ENCODE assay signal across 24 mouse cellular contexts in the genomic region with DNA sequence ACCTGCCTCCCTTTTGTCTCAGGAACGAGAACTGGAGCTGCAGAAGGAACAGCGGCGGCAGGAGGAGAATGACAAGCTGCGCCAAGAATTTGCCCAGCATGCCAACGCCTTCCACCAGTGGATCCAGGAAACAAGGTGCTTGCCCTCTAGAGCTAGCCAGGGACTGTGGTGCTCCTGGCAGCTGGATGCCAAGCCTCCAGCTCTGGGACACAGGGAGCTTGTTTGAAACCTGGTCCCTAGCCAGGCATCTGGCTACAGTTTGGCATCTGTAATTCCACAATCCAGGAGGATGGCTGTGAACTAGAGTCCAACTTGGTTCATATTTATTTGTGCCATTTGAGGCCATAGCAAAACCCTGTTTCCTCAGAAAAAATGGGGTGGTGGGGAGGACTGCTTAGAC. TPM values are rescaled to one million over a fixed set of nuclear protein-coding genes. Genes with fewer than 3 reads are reported as not detected.
DNase-seq lines count a peak whose midpoint lies in the region; ATAC-seq and TF ChIP-seq lines count a peak whose summit lies in the region.
"Had no signal": no experiment of that assay in that cellular context is flagged by ENCODE, and none has a peak within 500 bp of the region (broad histone marks: within the 10 kb centered on the region; RNA-seq: fewer than 3 reads in every experiment).

No protein-coding gene starts in this region.

- DNase-seq in adrenal gland, postnatal 10 days, result peak; percentile 36
- no peak for DNase-seq in adrenal gland, adult 2 months
- peak; percentile 45 for DNase-seq in liver, adult 2 months (ENCODE audit: extremely low read depth, low read depth, low spot score)
- DNase-seq in liver, embryonic 11.5 days (ENCODE audit: low spot score), result no peak
- DNase-seq in fat pad, adult 2 months (ENCODE audit: extremely low read depth, low read depth, low spot score), result peak; percentile 66
- DNase-seq in right cerebral cortex, adult 2 months (ENCODE audit: low spot score in 2 of 2), result no peak
- DNase-seq: adrenal gland, postnatal 14 days; adrenal gland, postnatal 36 days; B cell, adult 2 months; cerebellum, adult 11-12 months; cerebellum, adult 2 months; cerebellum, adult 9-10 months; cerebellum, postnatal 10 days; cerebellum, postnatal 25 days; forebrain, postnatal 0 days had no signal

- no peaks in the 10 kb centered on the region for H3K4me1 ChIP-seq in liver, adult 2 months (ENCODE audit: control insufficient read depth, insufficient read depth, low read length)
- no peaks in the 10 kb centered on the region for H3K4me1 ChIP-seq in liver, embryonic 11.5 days (replicated peaks; ENCODE audit: control insufficient read depth, insufficient read depth, low read length)
- H3K4me1 ChIP-seq: embryonic facial prominence, embryonic 10.5 days; embryonic facial prominence, embryonic 12.5 days; forebrain, embryonic 13.5 days; forebrain, embryonic 15.5 days had no signal

- H3K27ac ChIP-seq in liver, adult 2 months (replicated peaks; ENCODE audit: insufficient read depth, low read depth, low read length), result no peak overlapping the region
- H3K27ac ChIP-seq in liver, embryonic 11.5 days (ENCODE audit: low read depth, low read length), result no peak overlapping the region
- H3K27ac ChIP-seq: embryonic facial prominence, embryonic 10.5 days; embryonic facial prominence, embryonic 12.5 days; forebrain, embryonic 13.5 days; forebrain, embryonic 15.5 days had no signal

- no peaks in the 10 kb centered on the region for H3K27me3 ChIP-seq in liver, adult 2 months (ENCODE audit: control insufficient read depth, insufficient read depth, low read length)
- H3K27me3 ChIP-seq in liver, embryonic 11.5 days (replicated peaks; ENCODE audit: control insufficient read depth, insufficient read depth, low read length), result no peaks in the 10 kb centered on the region
- H3K27me3 ChIP-seq: CH12.LX; embryonic facial prominence, embryonic 12.5 days; forebrain, embryonic 13.5 days; forebrain, embryonic 15.5 days; Patski had no signal

- TF ChIP-seq POLR2A in liver, adult 2 months (IDR thresholded peaks at IDR 0.05; ENCODE audit: extremely low read depth, insufficient read depth, low read length), result no peak

- H3K9ac ChIP-seq in liver, adult 2 months (ENCODE audit: low read depth, low read length), result no peak overlapping the region
- H3K9ac ChIP-seq in liver, embryonic 11.5 days (ENCODE audit: low read depth, low read length), result no peak overlapping the region
- H3K9ac ChIP-seq: embryonic facial prominence, embryonic 12.5 days; forebrain, embryonic 13.5 days; forebrain, embryonic 15.5 days; forebrain, postnatal 0 days had no signal

- no peaks in the 10 kb centered on the region for H3K79me2 ChIP-seq in liver, adult 2 months (ENCODE audit: control insufficient read depth, insufficient read depth, low read length)

- ATAC-seq in liver, embryonic 11.5 days (replicated peaks; ENCODE audit: low FRiP score), result no peak
- ATAC-seq: activated CD4-positive, CD25-positive, alpha-beta regulatory T cell, adult 4 months; CD4-positive, CD25-positive, alpha-beta regulatory T cell, adult 4 months; forebrain, embryonic 13.5 days; forebrain, embryonic 15.5 days; forebrain, postnatal 0 days; Patski had no signal

- H3K36me3 ChIP-seq in liver, adult 2 months (ENCODE audit: control insufficient read depth, insufficient read depth, low read length), result peaks cover 72% of the 10 kb centered on the region
- peaks cover 34% of the 10 kb centered on the region for H3K36me3 ChIP-seq in liver, embryonic 11.5 days (ENCODE audit: control insufficient read depth, insufficient read depth, low read length)

- no peak for TF ChIP-seq CTCF in liver, adult 2 months (IDR thresholded peaks at IDR 0.05; ENCODE audit: low read depth, low read length)

- no peak overlapping the region for H3K4me3 ChIP-seq in liver, adult 2 months (ENCODE audit: insufficient read depth, low read depth, low read length)
- no peak overlapping the region for H3K4me3 ChIP-seq in liver, embryonic 11.5 days (ENCODE audit: low read depth, low read length)
- H3K4me3 ChIP-seq: embryonic facial prominence, embryonic 10.5 days; embryonic facial prominence, embryonic 12.5 days; forebrain, embryonic 13.5 days; forebrain, embryonic 15.5 days had no signal

- no peaks in the 10 kb centered on the region for H3K9me3 ChIP-seq in liver, embryonic 11.5 days (ENCODE audit: control insufficient read depth, low read length)
- H3K9me3 ChIP-seq: embryonic facial prominence, embryonic 10.5 days; embryonic facial prominence, embryonic 12.5 days; forebrain, embryonic 13.5 days; forebrain, embryonic 15.5 days; G1E had no signal

- H3K4me2 ChIP-seq in liver, embryonic 11.5 days, result no peak overlapping the region
- H3K4me2 ChIP-seq: embryonic facial prominence, embryonic 12.5 days; forebrain, embryonic 13.5 days; forebrain, embryonic 15.5 days had no signal

- WGBS in liver, adult 2 months, result 89% methylated on average over 5 of the region's 5 CpGs
- 97% methylated on average over 5 of the region's 5 CpGs for WGBS in liver, embryonic 11.5 days

RNA-seq across cellular contexts. Expression of gene Wdr34, which starts 21.7 kb away (rescaled TPM):
- total RNA-seq in adrenal gland, postnatal 10 days (2021), result 10 to 100 TPM; 20.1 to 24.4 TPM
- total RNA-seq in adrenal gland, adult 2 months (2021), result 10 to 100 TPM; 14.7 to 22.0 TPM
- 59.2 and 62.5 TPM in 2 replicates for polyA plus RNA-seq in adrenal gland, adult 2 months (2012; rRNA removed)
- total RNA-seq in liver, adult 2 months (2014; rRNA removed), result 5.5 and 7.5 TPM in 2 replicates
- polyA plus RNA-seq in liver, adult 2 months (2012; rRNA removed), result 9.7 and 10.3 TPM in 2 replicates
- 22.1 and 25.1 TPM in 2 replicates for polyA plus RNA-seq in liver, embryonic 11.5 days (2014; fragmentation: Nextera tagmentation; extraction: Ambion mirVana)

RNA-seq across cellular contexts. Expression of gene Set, which starts 30.2 kb away (rescaled TPM):
- total RNA-seq in adrenal gland, postnatal 10 days (2021), result 100 to 1,000 TPM; 216 to 221 TPM
- total RNA-seq in adrenal gland, adult 2 months (2021), result 100 to 1,000 TPM; 202 to 236 TPM
- polyA plus RNA-seq in adrenal gland, adult 2 months (2012; rRNA removed), result 94.3 and 101 TPM in 2 replicates
- total RNA-seq in liver, adult 2 months (2014; rRNA removed), result 64.2 and 85.1 TPM in 2 replicates
- 25.9 and 26.3 TPM in 2 replicates for polyA plus RNA-seq in liver, adult 2 months (2012; rRNA removed)
- polyA plus RNA-seq in liver, embryonic 11.5 days (2014; fragmentation: Nextera tagmentation; extraction: Ambion mirVana), result 641 and 659 TPM in 2 replicates

RNA-seq across cellular contexts. Expression of gene Pkn3, which starts 50.5 kb away (rescaled TPM):
- total RNA-seq in adrenal gland, postnatal 10 days (2021), result 10 to 100 TPM in 1 of 2 experiments, 1 to 10 TPM in 1; 6.3 to 10.1 TPM
- total RNA-seq in adrenal gland, adult 2 months (2021), result 1 to 10 TPM; 4.7 to 6.2 TPM
- polyA plus RNA-seq in adrenal gland, adult 2 months (2012; rRNA removed), result 5.5 and 8.8 TPM in 2 replicates
- total RNA-seq in liver, adult 2 months (2014; rRNA removed), result 0.40 and 0.74 TPM in 2 replicates
- 0.96 and 1.5 TPM in 2 replicates for polyA plus RNA-seq in liver, adult 2 months (2012; rRNA removed)
- 9.6 and 10.2 TPM in 2 replicates for polyA plus RNA-seq in liver, embryonic 11.5 days (2014; fragmentation: Nextera tagmentation; extraction: Ambion mirVana)

Comparison
In these comparisons a context has a peak if more than half of its experiments do, and no peak if none do; other contexts are left out.
1. DNase-seq: peak in adrenal gland, postnatal 10 days (single experiment), liver, adult 2 months (single experiment) and fat pad, adult 2 months (single experiment); none in adrenal gland, adult 2 months (single experiment), liver, embryonic 11.5 days (single experiment) and right cerebral cortex, adult 2 months (0 of 2).